Mouse (Mus musculus): ENCODE measurements around the gene H2al1e. TPM values are rescaled to one million over a fixed set of nuclear protein-coding genes. Genes with fewer than 3 reads are reported as not detected.
"Not testable (repeated sequence)": the region's sequence is repeated elsewhere in the genome, so short reads cannot be mapped to it uniquely, and the experiment has no call there.

Gene H2al1e
- polyA plus RNA-seq (2015; fragmentation: Nextera tagmentation; extraction: Ambion mirVana): not detected in 2 replicates

DNA sequence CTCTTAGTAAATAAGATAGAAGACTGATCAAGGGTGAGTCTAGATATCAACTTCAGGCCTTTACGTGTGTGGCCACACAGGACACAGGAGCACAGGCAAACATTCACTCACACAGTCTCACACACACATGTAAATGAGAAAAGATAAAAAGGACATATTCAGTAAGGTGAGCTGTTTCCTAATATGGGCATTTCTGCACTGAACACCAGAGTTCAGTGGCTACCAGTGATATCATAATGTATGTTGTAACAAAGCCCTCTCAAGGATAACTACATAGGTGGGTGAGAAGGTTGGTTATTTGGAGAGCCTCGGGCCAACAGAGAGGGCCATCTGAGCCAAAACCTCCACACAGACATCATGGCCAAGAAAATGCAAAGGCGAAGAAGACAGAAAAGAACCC, at the start of gene H2al1e:
Gene H2al1e, plus strand, starts transcription at position 301 of the 400 bp plus-strand sequence.
- not testable (repeated sequence) for H3K4me3 ChIP-seq (replicated peaks); H3K27me3 ChIP-seq (replicated peaks); H3K4me1 ChIP-seq; H3K36me3 ChIP-seq; H3K4me2 ChIP-seq; H3K9ac ChIP-seq (replicated peaks); H3K9me3 ChIP-seq (replicated peaks); H3K27ac ChIP-seq (replicated peaks); ATAC-seq (ENCODE audit: low FRiP score)
- WGBS: no CpG with 5 or more reads among the region's 3 CpGs

DNA sequence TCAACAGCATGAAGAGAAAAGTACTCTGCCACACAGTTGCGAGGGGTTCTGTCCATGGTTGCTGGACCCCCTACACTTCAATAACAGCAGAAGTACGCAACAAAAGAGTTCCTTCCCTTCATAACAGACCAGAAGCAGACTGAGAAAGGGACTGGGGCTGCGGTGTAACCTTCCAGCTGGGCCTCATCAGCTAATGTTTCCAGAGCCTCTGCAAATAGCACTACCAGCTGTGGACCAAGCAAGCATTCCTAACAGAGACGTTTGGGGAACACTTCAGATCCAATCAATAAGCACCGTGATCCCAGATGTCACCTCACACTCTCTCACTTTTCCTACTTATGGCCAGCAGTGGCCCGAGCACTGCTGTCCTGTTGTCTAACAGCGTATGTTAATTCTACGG, 46.8 kb upstream of the H2al1e start:
- H3K36me3 ChIP-seq: no peaks in the 10 kb centered on the region
- H3K4me3 ChIP-seq (replicated peaks): no peak overlapping the region
- no peaks in the 10 kb centered on the region for H3K9me3 ChIP-seq (replicated peaks)
- no peak overlapping the region for H3K27ac ChIP-seq (replicated peaks)
- WGBS: 77% methylated on average over 8 of the region's 8 CpGs
- 0 out of 2 replicates have a peak, but pooled peaks cover 3% of the 10 kb centered on the region for H3K4me1 ChIP-seq
- no peak overlapping the region for H3K4me2 ChIP-seq
- H3K27me3 ChIP-seq (replicated peaks): no peaks in the 10 kb centered on the region
- H3K9ac ChIP-seq (replicated peaks): no peak overlapping the region
- ATAC-seq (ENCODE audit: low FRiP score): no peak

DNA sequence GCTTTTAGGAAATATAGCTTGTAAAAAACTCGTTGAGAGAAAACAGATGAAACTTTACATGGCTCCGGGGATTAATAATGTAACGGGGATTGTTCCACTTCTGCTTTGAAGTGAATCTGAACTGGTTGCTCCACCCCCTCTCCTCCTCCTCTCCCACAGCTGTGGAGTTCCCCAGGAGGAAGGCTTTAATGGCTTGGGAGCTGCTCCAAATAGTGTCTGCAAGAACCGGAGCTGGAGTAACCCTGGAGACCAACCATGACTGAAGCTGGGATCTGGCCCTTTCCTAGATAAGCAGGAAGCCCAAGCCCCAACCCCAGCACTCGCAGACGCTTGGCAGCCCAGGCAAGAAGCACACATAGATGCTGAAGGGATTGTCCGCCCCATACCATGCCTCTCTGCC, 43.9 kb upstream of the H2al1e start:
- 55% methylated on average over 7 of the region's 7 CpGs for WGBS
- H3K4me3 ChIP-seq (replicated peaks): no peak overlapping the region
- H3K36me3 ChIP-seq: no peaks in the 10 kb centered on the region

DNA sequence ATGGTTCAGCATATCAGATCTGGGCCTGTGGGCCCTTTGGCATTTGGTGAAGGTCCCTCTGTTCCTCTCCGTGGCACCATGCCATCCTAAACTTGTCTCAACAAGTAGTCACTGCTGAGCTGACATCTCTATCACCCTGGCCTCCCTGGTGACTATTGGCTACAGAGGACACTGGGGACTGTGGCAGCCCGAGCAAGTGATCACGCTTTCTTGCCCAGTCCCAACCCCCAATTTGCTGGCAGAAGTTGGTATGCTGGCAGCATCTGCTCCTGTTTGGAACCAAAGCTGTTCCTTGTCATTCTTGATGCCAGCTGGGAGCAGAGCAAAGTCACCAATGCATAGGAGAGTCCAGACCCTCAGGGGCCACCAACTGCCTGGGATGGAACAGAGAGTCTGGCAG, 42.7 kb upstream of the H2al1e start:
- H3K36me3 ChIP-seq: no peaks in the 10 kb centered on the region
- H3K27me3 ChIP-seq (replicated peaks): no peaks in the 10 kb centered on the region
- H3K4me3 ChIP-seq (replicated peaks): no peak overlapping the region
- H3K9me3 ChIP-seq (replicated peaks): no peaks in the 10 kb centered on the region
- no peak overlapping the region for H3K4me2 ChIP-seq
- H3K9ac ChIP-seq (replicated peaks): no peak overlapping the region
- ATAC-seq (ENCODE audit: low FRiP score): no peak
- no peak overlapping the region for H3K27ac ChIP-seq (replicated peaks)
- H3K4me1 ChIP-seq: 0 out of 2 replicates have a peak, but pooled peaks cover 3% of the 10 kb centered on the region
- WGBS: 75% methylated on average over 3 of the region's 3 CpGs

More for the DNA sequence above, 43.9 kb upstream of the H2al1e start:
- Histone ChIP-seq H3K27me3 (replicated peaks) (no peaks in the 10 kb centered on the region), H3K27ac (replicated peaks) (no peak overlapping the region), H3K4me1 (0 out of 2 replicates have a peak, but pooled peaks cover 3% of the 10 kb centered on the region), H3K4me2 (no peak overlapping the region), H3K9ac (replicated peaks) (no peak overlapping the region), H3K9me3 (replicated peaks) (no peaks in the 10 kb centered on the region)
- no peak for ATAC-seq (ENCODE audit: low FRiP score)

DNA sequence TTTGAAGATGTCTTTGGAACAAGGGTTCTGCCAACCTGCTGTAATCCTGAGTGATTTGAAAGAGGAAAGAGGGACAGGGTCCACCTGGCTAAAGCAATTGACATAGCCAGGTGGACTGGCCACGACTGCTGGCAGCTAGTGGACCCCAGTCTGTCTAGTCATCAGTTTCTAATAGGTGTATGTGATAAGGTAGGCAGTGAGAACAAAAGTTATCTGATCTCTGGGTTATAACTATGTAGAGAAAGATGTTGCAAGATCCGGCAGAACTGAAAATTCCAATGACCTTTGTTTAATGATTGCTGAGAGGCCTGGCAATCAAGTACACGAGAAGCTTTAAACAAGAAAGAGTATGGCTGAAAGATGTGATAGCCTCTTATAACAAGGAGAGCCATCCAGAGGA, 38.5 kb upstream of the H2al1e start:
- Histone ChIP-seq H3K9ac (replicated peaks) (no peak overlapping the region), H3K4me2 (no peak overlapping the region), H3K27me3 (replicated peaks) (no peaks in the 10 kb centered on the region; the same call in 1 of the 2 replicates), H3K27ac (replicated peaks) (no peak overlapping the region), H3K4me3 (replicated peaks) (no peak overlapping the region), H3K4me1 (no peaks in the 10 kb centered on the region), H3K36me3 (no peaks in the 10 kb centered on the region), H3K9me3 (replicated peaks) (no peaks in the 10 kb centered on the region)
- ATAC-seq (ENCODE audit: low FRiP score): no peak
- 81% methylated on average over 3 of the region's 3 CpGs for WGBS

DNA sequence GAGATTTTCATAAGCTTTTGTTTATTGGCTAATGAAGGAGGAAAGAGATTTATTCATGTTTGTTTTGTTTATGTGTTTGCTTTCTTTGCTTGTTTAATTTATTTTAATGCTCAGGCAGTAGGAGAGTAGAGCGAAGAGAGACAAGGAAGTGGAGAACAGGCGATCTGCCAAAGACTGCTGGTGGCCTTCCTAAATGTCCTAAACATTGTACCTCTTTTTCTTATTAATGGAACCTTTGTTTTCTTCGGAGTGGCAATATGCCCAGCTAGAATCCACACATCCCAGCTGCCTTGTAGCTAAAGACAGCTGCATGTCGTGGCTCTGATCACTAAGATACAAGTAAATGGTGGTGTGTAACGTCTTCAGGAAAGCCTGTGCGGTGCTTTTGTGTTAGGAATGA, 34.7 kb upstream of the H2al1e start:
- Histone ChIP-seq H3K36me3 (no peaks in the 10 kb centered on the region), H3K27me3 (replicated peaks) (no peaks in the 10 kb centered on the region; the same call in 1 of the 2 replicates), H3K9me3 (replicated peaks) (no peaks in the 10 kb centered on the region), H3K4me3 (replicated peaks) (no peak overlapping the region), H3K4me1 (no peaks in the 10 kb centered on the region), H3K4me2 (no peak overlapping the region), H3K9ac (replicated peaks) (no peak overlapping the region), H3K27ac (replicated peaks) (no peak overlapping the region)
- ATAC-seq (ENCODE audit: low FRiP score): no peak
- 71% methylated on average over 6 of the region's 6 CpGs for WGBS

DNA sequence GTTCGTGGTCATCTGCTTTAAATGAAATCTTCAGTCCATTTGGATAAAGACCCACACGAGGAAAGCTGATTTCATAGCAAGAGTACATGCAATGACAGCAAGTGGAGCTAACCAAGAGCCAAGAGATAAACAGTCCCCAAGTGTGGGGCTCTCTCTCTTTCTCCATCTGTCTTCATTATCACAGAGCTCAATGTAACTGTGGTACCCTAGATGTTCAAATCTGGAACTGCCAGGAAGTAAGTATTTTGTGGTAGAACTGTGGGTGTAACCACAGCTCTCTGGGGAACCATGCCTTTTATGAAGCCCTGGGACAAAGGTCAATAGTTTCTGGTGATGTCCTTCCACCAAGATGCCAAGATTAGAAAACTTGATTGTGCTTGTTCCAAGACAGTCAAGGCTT, 31.0 kb upstream of the H2al1e start:
- Histone ChIP-seq H3K9me3 (replicated peaks) (no peaks in the 10 kb centered on the region), H3K4me1 (no peaks in the 10 kb centered on the region), H3K4me3 (replicated peaks) (no peak overlapping the region), H3K4me2 (no peak overlapping the region), H3K9ac (replicated peaks) (no peak overlapping the region), H3K27ac (replicated peaks) (no peak overlapping the region), H3K27me3 (replicated peaks) (no peaks in the 10 kb centered on the region; the same call in 1 of the 2 replicates), H3K36me3 (no peaks in the 10 kb centered on the region)
- WGBS: 69% methylated on average over 2 of the region's 2 CpGs
- no peak for ATAC-seq (ENCODE audit: low FRiP score)

DNA sequence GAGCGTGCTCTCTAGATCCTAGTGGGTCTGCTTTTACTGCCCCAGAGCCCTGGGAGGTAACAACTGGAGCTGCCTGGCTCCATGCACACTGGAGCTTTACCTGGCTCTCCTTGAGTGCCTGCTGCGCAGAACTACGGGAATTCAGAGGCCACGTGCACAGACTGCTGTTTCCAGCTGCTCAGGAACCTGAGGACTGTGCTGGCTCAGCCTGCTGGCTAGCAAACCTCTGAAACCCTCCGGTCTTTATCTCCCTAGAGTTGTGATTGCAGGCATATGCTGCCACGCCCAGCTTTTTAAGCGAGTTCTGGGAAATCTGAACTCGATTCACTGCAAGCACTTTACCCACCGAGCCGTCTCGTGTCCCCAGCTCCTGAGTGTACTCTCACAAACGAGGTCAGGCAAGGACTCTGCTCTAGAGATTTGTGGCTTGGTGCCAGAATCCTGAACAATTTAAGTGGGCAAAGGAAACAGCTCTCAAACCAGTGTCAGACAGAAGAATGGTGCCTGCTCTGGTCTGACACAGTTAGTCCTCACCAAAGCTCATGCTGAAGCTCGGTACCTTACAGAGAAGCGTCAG, 23.3 kb upstream of the H2al1e start:
- Histone ChIP-seq H3K27me3 (replicated peaks) (no peaks in the 10 kb centered on the region), H3K4me3 (replicated peaks) (no peak overlapping the region), H3K9me3 (replicated peaks) (no peaks in the 10 kb centered on the region), H3K4me1 (no peaks in the 10 kb centered on the region), H3K27ac (replicated peaks) (no peak overlapping the region), H3K9ac (replicated peaks) (no peak overlapping the region), H3K4me2 (no peak overlapping the region), H3K36me3 (no peaks in the 10 kb centered on the region)
- 78% methylated on average over 14 of the region's 14 CpGs for WGBS
- ATAC-seq (ENCODE audit: low FRiP score): no peak

DNA sequence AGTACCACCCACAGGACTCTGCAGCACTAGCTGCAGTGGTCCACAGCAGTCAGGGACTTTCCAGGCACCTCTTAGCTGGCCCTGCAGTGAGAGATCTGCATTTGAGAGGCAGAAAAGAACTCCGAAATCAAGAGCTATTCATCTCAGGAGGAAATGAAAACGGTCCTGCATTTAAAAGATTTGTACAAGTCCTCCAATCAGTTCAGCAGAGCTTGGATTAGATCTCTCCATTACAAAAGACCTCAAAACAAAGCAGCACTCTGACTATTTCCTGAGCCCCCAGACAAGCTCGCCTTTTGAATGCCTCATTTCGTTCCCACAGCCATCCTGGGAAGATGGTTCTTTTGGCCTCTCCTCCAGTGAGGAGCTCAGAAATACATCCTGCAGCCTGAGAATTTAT, 22.5 kb upstream of the H2al1e start:
- Histone ChIP-seq H3K27ac (replicated peaks) (no peak overlapping the region), H3K4me1 (no peaks in the 10 kb centered on the region), H3K27me3 (replicated peaks) (no peaks in the 10 kb centered on the region), H3K9ac (replicated peaks) (no peak overlapping the region), H3K36me3 (no peaks in the 10 kb centered on the region), H3K4me2 (no peak overlapping the region), H3K4me3 (replicated peaks) (no peak overlapping the region), H3K9me3 (replicated peaks) (no peaks in the 10 kb centered on the region)
- 61% methylated on average over 4 of the region's 4 CpGs for WGBS
- ATAC-seq (ENCODE audit: low FRiP score): no peak

DNA sequence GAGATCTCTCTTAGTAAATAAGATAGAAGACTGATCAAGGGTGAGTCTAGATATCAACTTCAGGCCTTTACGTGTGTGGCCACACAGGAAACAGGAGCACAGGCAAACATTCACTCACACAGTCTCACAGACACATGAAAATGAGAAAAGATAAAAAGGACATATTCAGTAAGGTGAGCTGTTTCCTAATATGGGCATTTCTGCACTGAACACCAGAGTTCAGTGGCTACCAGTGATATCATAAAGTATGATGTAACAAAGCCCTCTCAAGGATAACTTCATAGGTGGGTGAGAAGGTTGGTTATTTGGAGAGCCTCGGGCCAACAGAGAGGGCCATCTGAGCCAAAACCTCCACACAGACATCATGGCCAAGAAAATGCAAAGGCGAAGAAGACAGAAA, 12.8 kb upstream of the H2al1e start, which contains the start of gene H2al1a:
Gene H2al1a, plus strand, starts transcription at position 301 of the 400 bp plus-strand sequence.
- H3K4me2 ChIP-seq; ATAC-seq (ENCODE audit: low FRiP score); H3K27ac ChIP-seq (replicated peaks); H3K9me3 ChIP-seq (replicated peaks); H3K27me3 ChIP-seq (replicated peaks); H3K4me1 ChIP-seq; H3K36me3 ChIP-seq; H3K4me3 ChIP-seq (replicated peaks); H3K9ac ChIP-seq (replicated peaks): not testable (repeated sequence)
- no CpG with 5 or more reads among the region's 3 CpGs for WGBS

DNA sequence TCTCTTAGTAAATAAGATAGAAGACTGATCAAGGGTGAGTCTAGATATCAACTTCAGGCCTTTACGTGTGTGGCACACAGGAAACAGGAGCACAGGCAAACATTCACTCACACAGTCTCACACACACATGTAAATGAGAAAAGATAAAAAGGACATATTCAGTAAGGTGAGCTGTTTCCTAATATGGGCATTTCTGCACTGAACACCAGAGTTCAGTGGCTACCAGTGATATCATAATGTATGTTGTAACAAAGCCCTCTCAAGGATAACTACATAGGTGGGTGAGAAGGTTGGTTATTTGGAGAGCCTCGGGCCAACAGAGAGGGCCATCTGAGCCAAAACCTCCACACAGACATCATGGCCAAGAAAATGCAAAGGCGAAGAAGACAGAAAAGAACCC, 9.6 kb upstream of the H2al1e start, which contains the start of gene H2al1b:
Gene H2al1b, plus strand, starts transcription at position 301 of the 400 bp plus-strand sequence.
- H3K9ac ChIP-seq (replicated peaks); H3K9me3 ChIP-seq (replicated peaks); H3K4me3 ChIP-seq (replicated peaks); H3K27me3 ChIP-seq (replicated peaks); H3K4me1 ChIP-seq; H3K27ac ChIP-seq (replicated peaks); ATAC-seq (ENCODE audit: low FRiP score); H3K36me3 ChIP-seq; H3K4me2 ChIP-seq: not testable (repeated sequence)
- 96% methylated on average over 1 of the region's 3 CpGs for WGBS

DNA sequence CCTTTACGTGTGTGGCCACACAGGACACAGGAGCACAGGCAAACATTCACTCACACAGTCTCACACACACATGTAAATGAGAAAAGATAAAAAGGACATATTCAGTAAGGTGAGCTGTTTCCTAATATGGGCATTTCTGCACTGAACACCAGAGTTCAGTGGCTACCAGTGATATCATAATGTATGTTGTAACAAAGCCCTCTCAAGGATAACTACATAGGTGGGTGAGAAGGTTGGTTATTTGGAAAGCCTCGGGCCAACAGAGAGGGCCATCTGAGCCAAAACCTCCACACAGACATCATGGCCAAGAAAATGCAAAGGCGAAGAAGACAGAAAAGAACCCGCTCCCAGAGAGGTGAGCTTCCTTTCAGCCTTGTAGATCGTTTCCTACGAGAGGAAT, 6.4 kb upstream of the H2al1e start, which contains the start of gene H2al1c:
Gene H2al1c, plus strand, starts transcription at position 301 of the 400 bp plus-strand sequence.
- H3K36me3 ChIP-seq; H3K9me3 ChIP-seq (replicated peaks); H3K4me2 ChIP-seq; ATAC-seq (ENCODE audit: low FRiP score); H3K4me3 ChIP-seq (replicated peaks); H3K27ac ChIP-seq (replicated peaks); H3K4me1 ChIP-seq; H3K27me3 ChIP-seq (replicated peaks); H3K9ac ChIP-seq (replicated peaks): not testable (repeated sequence)
- 80% methylated on average over 1 of the region's 6 CpGs for WGBS
